Mouse (Mus musculus): ENCODE measurements around the gene S100a6.

Gene S100a6

GRCm38 (mm10) chr3:90600458-90601195 lies 12.1 kb upstream of the S100a6 start:
- DNase-seq (ENCODE audit: low spot score in 2 of 2) = peak; percentile 65 to 76

- DNase-seq (ENCODE audit: low spot score in 2 of 2) = no peak
These were observed 11.1 kb upstream of the S100a6 start, which contains the start of gene Gm42674 for GRCm38 (mm10) chr3:90601486-90602110. TSS of gene Gm42674 (plus strand) at chr3:90601904.

GRCm38 (mm10) chr3:90603623-90604022 lies 9.1 kb upstream of the S100a6 start, which contains the start of gene S100a4:
TSS of gene S100a4 (plus strand) at chr3:90603771.
- DNase-seq (ENCODE audit: low spot score in 2 of 2) = peak in 1 of 2 experiments; percentile 63

- DNase-seq (ENCODE audit: low spot score in 2 of 2) = peak; percentile 83 to 89
These were observed 8.3 kb upstream of the S100a6 start for GRCm38 (mm10) chr3:90604416-90604815.

- no peak for DNase-seq (ENCODE audit: low spot score in 2 of 2)
These were observed 7.6 kb upstream of the S100a6 start for GRCm38 (mm10) chr3:90605049-90605448.

- DNase-seq (ENCODE audit: low spot score in 2 of 2) = no peak
These were observed 6.9 kb upstream of the S100a6 start for GRCm38 (mm10) chr3:90605736-90606135.

GRCm38 (mm10) chr3:90606185-90606584 lies 6.5 kb upstream of the S100a6 start:
- peak; percentile 63 to 72 for DNase-seq (ENCODE audit: low spot score in 2 of 2)

GRCm38 (mm10) chr3:90607361-90607760 lies 5.3 kb upstream of the S100a6 start:
- DNase-seq (ENCODE audit: low spot score in 2 of 2) = no peak

GRCm38 (mm10) chr3:90608223-90608622 lies 4.5 kb upstream of the S100a6 start, which contains the start of gene S100a5:
TSS of gene S100a5 (plus strand) at chr3:90608523.
- no peak for DNase-seq (ENCODE audit: low spot score in 2 of 2)

- DNase-seq (ENCODE audit: low spot score in 2 of 2) = no peak
These were observed 3.6 kb upstream of the S100a6 start for GRCm38 (mm10) chr3:90609102-90609501.

- DNase-seq (ENCODE audit: low spot score in 2 of 2) = no peak
These were observed 1.2 kb upstream of the S100a6 start for GRCm38 (mm10) chr3:90611494-90611893.

GRCm38 (mm10) chr3:90612061-90612460 lies 621 bp upstream of the S100a6 start:
- DNase-seq (ENCODE audit: low spot score in 2 of 2) = no peak

- DNase-seq (ENCODE audit: low spot score in 2 of 2) = no peak
These were observed 922 bp downstream of the S100a6 start for GRCm38 (mm10) chr3:90613461-90614147.

- no peak for DNase-seq (ENCODE audit: low spot score in 2 of 2)
These were observed 1.5 kb downstream of the S100a6 start for GRCm38 (mm10) chr3:90614148-90614530.

GRCm38 (mm10) chr3:90614611-90615251 lies 2.0 kb downstream of the S100a6 start:
- DNase-seq (ENCODE audit: low spot score in 2 of 2) = no peak

- peak; percentile 81 to 83 for DNase-seq (ENCODE audit: low spot score in 2 of 2)
These were observed 2.7 kb downstream of the S100a6 start for GRCm38 (mm10) chr3:90615415-90615814.

GRCm38 (mm10) chr3:90615911-90616310 lies 3.2 kb downstream of the S100a6 start:
- no peak for DNase-seq (ENCODE audit: low spot score in 2 of 2)

- DNase-seq (ENCODE audit: low spot score in 2 of 2) = no peak
These were observed 4.9 kb downstream of the S100a6 start for GRCm38 (mm10) chr3:90617586-90617985.

- DNase-seq (ENCODE audit: low spot score in 2 of 2) = no peak
These were observed 8.9 kb downstream of the S100a6 start for GRCm38 (mm10) chr3:90621552-90621951.

- DNase-seq (ENCODE audit: low spot score in 2 of 2) = no peak
These were observed 10.9 kb downstream of the S100a6 start for GRCm38 (mm10) chr3:90623435-90624071.

- DNase-seq (ENCODE audit: low spot score in 2 of 2) = no peak
These were observed 12.8 kb downstream of the S100a6 start for GRCm38 (mm10) chr3:90625496-90625895.

Data from heart, adult 9 months (tissue).